Mouse (Mus musculus): ENCODE measurements around the gene Nelfcd. TPM values are rescaled to one million over a fixed set of nuclear protein-coding genes. Genes with fewer than 3 reads are reported as not detected.

The Nelfcd gene
- polyA plus RNA-seq, 1 experiment: 47.9 TPM

- H3K27me3 ChIP-seq (ENCODE audit: control insufficient read depth, insufficient read depth, insufficient read length): no peaks in the 10 kb centered on the region
- H3K79me2 ChIP-seq (ENCODE audit: control insufficient read depth, insufficient read depth): no peaks in the 10 kb centered on the region
Observed at GRCm38 (mm10) chr2:174450353-174450752, 34.7 kb downstream of the Nelfcd start, which contains the start of gene Tubb1. Gene Tubb1 (plus strand): TSS chr2:174450695.

GRCm38 (mm10) chr2:174453681-174454080 is 38.1 kb downstream of the Nelfcd start:
- Histone ChIP-seq H3K4me2 (ENCODE audit: low read depth) (no peak overlapping the region), H3K36me3 (ENCODE audit: control insufficient read depth, insufficient read depth) (no peaks in the 10 kb centered on the region), H3K4me3 (no peak overlapping the region), H3K79me2 (ENCODE audit: control insufficient read depth, insufficient read depth) (no peaks in the 10 kb centered on the region), H3ac (ENCODE audit: control insufficient read depth, insufficient read length) (no peak overlapping the region), H3K27me3 (ENCODE audit: control insufficient read depth, insufficient read depth, insufficient read length) (no peaks in the 10 kb centered on the region)
- TF ChIP-seq REST (IDR thresholded peaks at IDR 0.05; ENCODE audit: insufficient read depth, insufficient read length): no peak
- no peak for TF ChIP-seq USF1 (IDR thresholded peaks at IDR 0.05; ENCODE audit: low read depth)
- TF ChIP-seq POLR2AphosphoS2 (IDR thresholded peaks at IDR 0.05; ENCODE audit: insufficient read length, low read depth): no peak
- no peak for TF ChIP-seq E2F4 (IDR thresholded peaks at IDR 0.05; ENCODE audit: insufficient read depth)
- no peak for TF ChIP-seq TCF12 (IDR thresholded peaks at IDR 0.05; ENCODE audit: insufficient read depth, poor library complexity, severe bottlenecking)
- no peak for TF ChIP-seq MAX (IDR thresholded peaks at IDR 0.05; ENCODE audit: low read depth)

More at GRCm38 (mm10) chr2:174450353-174450752, 34.7 kb downstream of the Nelfcd start, which contains the start of gene Tubb1:
- H3K36me3 ChIP-seq (ENCODE audit: control insufficient read depth, insufficient read depth): no peaks in the 10 kb centered on the region
- H3K4me2 ChIP-seq (ENCODE audit: low read depth): no peak within 1 kb of the TSS
- H3ac ChIP-seq (ENCODE audit: control insufficient read depth, insufficient read length): no peak within 1 kb of the TSS
- no peak within 1 kb of the TSS for H3K4me3 ChIP-seq
- TF ChIP-seq MYOD1 (IDR thresholded peaks at IDR 0.05; ENCODE audit: control insufficient read depth in 1 of 3, insufficient read length in 2 of 3, low read depth in 2 of 3) (no peak), POLR2AphosphoS2 (IDR thresholded peaks at IDR 0.05; ENCODE audit: insufficient read length, low read depth) (no peak), USF1 (IDR thresholded peaks at IDR 0.05; ENCODE audit: low read depth) (no peak), SRF (IDR thresholded peaks at IDR 0.05; ENCODE audit: control insufficient read depth, insufficient read length, low read depth) (no peak), CEBPB (IDR thresholded peaks at IDR 0.05; ENCODE audit: insufficient read depth, poor library complexity, severe bottlenecking) (no peak), POLR2A (IDR thresholded peaks at IDR 0.05; ENCODE audit: insufficient read length, low read depth) (no peak), TCF12 (IDR thresholded peaks at IDR 0.05; ENCODE audit: insufficient read depth, poor library complexity, severe bottlenecking) (no peak), MYOG (IDR thresholded peaks at IDR 0.05; ENCODE audit: control insufficient read depth in 1 of 3, insufficient read depth in 1 of 3, insufficient read length in 2 of 3, low read depth in 2 of 3) (no peak), MAX (IDR thresholded peaks at IDR 0.05; ENCODE audit: low read depth) (no peak), E2F4 (IDR thresholded peaks at IDR 0.05; ENCODE audit: insufficient read depth) (no peak), TCF3 (IDR thresholded peaks at IDR 0.05; ENCODE audit: insufficient read length, low read depth) (no peak), REST (IDR thresholded peaks at IDR 0.05; ENCODE audit: insufficient read depth, insufficient read length) (no peak)

GRCm38 (mm10) chr2:174459365-174459764 is 43.8 kb downstream of the Nelfcd start:
- Histone ChIP-seq H3ac (ENCODE audit: control insufficient read depth, insufficient read length) (no peak overlapping the region), H3K4me3 (no peak overlapping the region), H3K4me2 (ENCODE audit: low read depth) (no peak overlapping the region), H3K27me3 (ENCODE audit: control insufficient read depth, insufficient read depth, insufficient read length) (no peaks in the 10 kb centered on the region), H3K79me2 (ENCODE audit: control insufficient read depth, insufficient read depth) (peaks cover 17% of the 10 kb centered on the region), H3K36me3 (ENCODE audit: control insufficient read depth, insufficient read depth) (peaks cover 10% of the 10 kb centered on the region)
- TF ChIP-seq POLR2AphosphoS2 (IDR thresholded peaks at IDR 0.05; ENCODE audit: insufficient read length, low read depth) (peak; percentile 17), USF1 (IDR thresholded peaks at IDR 0.05; ENCODE audit: low read depth) (no peak)

- H3K4me2 ChIP-seq (ENCODE audit: low read depth): peak overlapping the region; percentile 75
- peak overlapping the region; percentile 19 for H3ac ChIP-seq (ENCODE audit: control insufficient read depth, insufficient read length)
- TF ChIP-seq POLR2AphosphoS2 (IDR thresholded peaks at IDR 0.05; ENCODE audit: insufficient read length, low read depth) (no peak), REST (IDR thresholded peaks at IDR 0.05; ENCODE audit: insufficient read depth, insufficient read length) (no peak), USF1 (IDR thresholded peaks at IDR 0.05; ENCODE audit: low read depth) (no peak), E2F4 (IDR thresholded peaks at IDR 0.05; ENCODE audit: insufficient read depth) (no peak), POLR2A (IDR thresholded peaks at IDR 0.05; ENCODE audit: insufficient read length, low read depth) (no peak), CEBPB (IDR thresholded peaks at IDR 0.05; ENCODE audit: insufficient read depth, poor library complexity, severe bottlenecking) (no peak), MAX (IDR thresholded peaks at IDR 0.05; ENCODE audit: low read depth) (no peak), TCF3 (IDR thresholded peaks at IDR 0.05; ENCODE audit: insufficient read length, low read depth) (no peak), SRF (IDR thresholded peaks at IDR 0.05; ENCODE audit: control insufficient read depth, insufficient read length, low read depth) (no peak), MYOG (IDR thresholded peaks at IDR 0.05; ENCODE audit: control insufficient read depth in 1 of 3, insufficient read depth in 1 of 3, insufficient read length in 2 of 3, low read depth in 2 of 3) (no peak), TCF12 (IDR thresholded peaks at IDR 0.05; ENCODE audit: insufficient read depth, poor library complexity, severe bottlenecking) (no peak)
- H3K4me3 ChIP-seq: peak overlapping the region; percentile 64
- no peaks in the 10 kb centered on the region for H3K27me3 ChIP-seq (ENCODE audit: control insufficient read depth, insufficient read depth, insufficient read length)
- H3K79me2 ChIP-seq (ENCODE audit: control insufficient read depth, insufficient read depth): peaks cover 22% of the 10 kb centered on the region
- H3K36me3 ChIP-seq (ENCODE audit: control insufficient read depth, insufficient read depth): peaks cover 22% of the 10 kb centered on the region
Observed at GRCm38 (mm10) chr2:174463370-174463769, 47.8 kb downstream of the Nelfcd start.

- Histone ChIP-seq H3K4me3 (peak within 1 kb of the TSS; percentile 64), H3K27me3 (ENCODE audit: control insufficient read depth, insufficient read depth, insufficient read length) (no peaks in the 10 kb centered on the region), H3K36me3 (ENCODE audit: control insufficient read depth, insufficient read depth) (peaks cover 26% of the 10 kb centered on the region), H3K4me2 (ENCODE audit: low read depth) (peak within 1 kb of the TSS; percentile 75), H3K79me2 (ENCODE audit: control insufficient read depth, insufficient read depth) (peaks cover 27% of the 10 kb centered on the region), H3ac (ENCODE audit: control insufficient read depth, insufficient read length) (peak within 1 kb of the TSS; percentile 19)
- TF ChIP-seq TCF12 (IDR thresholded peaks at IDR 0.05; ENCODE audit: insufficient read depth, poor library complexity, severe bottlenecking) (no peak), CEBPB (IDR thresholded peaks at IDR 0.05; ENCODE audit: insufficient read depth, poor library complexity, severe bottlenecking) (no peak), MAX (IDR thresholded peaks at IDR 0.05; ENCODE audit: low read depth) (no peak), POLR2A (IDR thresholded peaks at IDR 0.05; ENCODE audit: insufficient read length, low read depth) (peak; percentile 74), REST (IDR thresholded peaks at IDR 0.05; ENCODE audit: insufficient read depth, insufficient read length) (no peak), USF1 (IDR thresholded peaks at IDR 0.05; ENCODE audit: low read depth) (no peak), MYOD1 (IDR thresholded peaks at IDR 0.05; ENCODE audit: control insufficient read depth in 1 of 3, insufficient read length in 2 of 3, low read depth in 2 of 3) (peak in 1 of 3 experiments; percentile 55), E2F4 (IDR thresholded peaks at IDR 0.05; ENCODE audit: insufficient read depth) (no peak), POLR2AphosphoS2 (IDR thresholded peaks at IDR 0.05; ENCODE audit: insufficient read length, low read depth) (peak; percentile 96), TCF3 (IDR thresholded peaks at IDR 0.05; ENCODE audit: insufficient read length, low read depth) (peak; percentile 3), MYOG (IDR thresholded peaks at IDR 0.05; ENCODE audit: control insufficient read depth in 1 of 3, insufficient read depth in 1 of 3, insufficient read length in 2 of 3, low read depth in 2 of 3) (peak in 1 of 3 experiments; percentile 20), SRF (IDR thresholded peaks at IDR 0.05; ENCODE audit: control insufficient read depth, insufficient read length, low read depth) (no peak)
Observed at GRCm38 (mm10) chr2:174463789-174464523, 48.4 kb downstream of the Nelfcd start, which contains the start of gene Atp5e. Gene Atp5e (minus strand): TSS chr2:174464105.

Measured in myocyte (in vitro differentiated cells).